Mouse (Mus musculus) heart, adult 2 months (tissue): ENCODE measurements around the gene Nav1.

ENCODE experiments used
- CTCF ChIP-seq: fragments of 200-600 bp; IDR thresholded peaks from 2 replicates; pipeline ENCODE4 v1.8.1; 2022; ENCODE audit warnings: antibody characterized with exemption, mild to moderate bottlenecking, moderate library complexity
- POLR2A ChIP-seq: fragments of 200-500 bp; IDR thresholded peaks from 2 replicates; pipeline ENCODE4 v1.6.1; 2011; ENCODE audit warnings: mild to moderate bottlenecking, low read depth, low read length, control low read depth; ENCODE audit not compliant: insufficient read depth

- no peak for TF ChIP-seq POLR2A
- no peak for TF ChIP-seq CTCF
These were observed 32.8 kb upstream of the Nav1 start for GRCm38 (mm10) chr1:135639853-135640252.
